Mouse (Mus musculus) heart, embryonic 14.5 days (tissue): ENCODE results near the gene Nprl3. TPM values are rescaled to one million over a fixed set of nuclear protein-coding genes. Genes with fewer than 3 reads are reported as not detected.
A peak's percentile ranks its signal among the peaks of the same experiment; 100 is the strongest.
"Not testable (repeated sequence)": the region's sequence is repeated elsewhere in the genome, so short reads cannot be mapped to it uniquely, and the experiment has no call there.

Experiments used
- ATAC-seq: fragments of 200-750 bp; cut with Nextera tagmentation; 2 replicates; pipeline ENCODE4 v1.8.0; 2017; ENCODE audit warnings: low read depth, moderate TSS enrichment; ENCODE audit not compliant: insufficient number of reproducible peaks, insufficient read depth, low FRiP score
- H3K27ac ChIP-seq, 2 experiments: fragments of 200-500 bp in 1 of 2; fragments of 300-500 bp in 1 of 2; sonication (generic) in 1 of 2; replicated peaks in 1 of 2; 2 replicates each; pipeline ENCODE4 v1.5.1; 2012 to 2014; ENCODE audit warnings: low read depth in 2 of 2, low read length in 2 of 2, control low read depth in 1 of 2, mild to moderate bottlenecking in 1 of 2, mixed read lengths in 1 of 2; ENCODE audit not compliant: control insufficient read depth in 1 of 2, insufficient read depth in 1 of 2
- H3K27me3 ChIP-seq: fragments of 300-500 bp; sonication (generic); 2 replicates; pipeline ENCODE4 v1.6.1; 2014; ENCODE audit warnings: mild to moderate bottlenecking, low read length, control low read depth; ENCODE audit not compliant: control insufficient read depth, insufficient read depth
- H3K36me3 ChIP-seq: fragments of 300-500 bp; sonication (generic); 2 replicates; pipeline ENCODE4 v1.6.1; 2014; ENCODE audit warnings: mild to moderate bottlenecking, control low read depth, low read length, mixed read lengths; ENCODE audit not compliant: control insufficient read depth, insufficient read depth
- H3K4me1 ChIP-seq, 2 experiments: fragments of 200-500 bp in 1 of 2; fragments of 300-500 bp in 1 of 2; sonication (generic) in 1 of 2; 2 replicates each; pipeline ENCODE4 v1.6.1; 2012 to 2014; ENCODE audit warnings: low read length in 2 of 2, control low read depth in 1 of 2, mixed read lengths in 1 of 2; ENCODE audit not compliant: control insufficient read depth in 2 of 2, insufficient read depth in 2 of 2
- H3K4me2 ChIP-seq: fragments of 300-500 bp; sonication (generic); 2 replicates; pipeline ENCODE4 v1.6.1; 2014; ENCODE audit warnings: mild to moderate bottlenecking, low read length
- H3K4me3 ChIP-seq, 2 experiments: fragments of 200-500 bp in 1 of 2; fragments of 300-500 bp in 1 of 2; sonication (generic) in 1 of 2; 2 replicates each; pipeline ENCODE4 v1.5.1; 2012 to 2014; ENCODE audit warnings: low read length in 2 of 2, mild to moderate bottlenecking in 2 of 2, control low read depth in 1 of 2, low read depth in 1 of 2, moderate library complexity in 1 of 2; ENCODE audit not compliant: control insufficient read depth in 1 of 2, insufficient read depth in 1 of 2
- H3K9ac ChIP-seq: fragments of 300-500 bp; sonication (generic); 2 replicates; pipeline ENCODE4 v1.6.1; 2014; ENCODE audit warnings: mild to moderate bottlenecking, low read length
- H3K9me3 ChIP-seq: fragments of 300-500 bp; sonication (generic); 2 replicates; pipeline ENCODE4 v1.6.1; 2016; ENCODE audit warnings: low read length, control low read depth; ENCODE audit not compliant: control insufficient read depth
- WGBS: fragments of 180-500 bp; shearing (Covaris S2); extraction: QIAGEN DNeasy Blood & Tissue Kit; methylation state at CpG from one replicate; pipeline ENCODE4 v1.1.7; 2014; 5-methylcytosine and 5-hydroxymethylcytosine counted together
- polyA plus RNA-seq: library from polyadenylated mRNA; unstranded; fragments of >200 nt; fragmentation: Nextera tagmentation; extraction: Ambion mirVana; gene quantifications from 2 replicates; pipeline ENCODE4 v1.2.1, GENCODE M21; 2014

Nprl3 gene
- polyA plus RNA-seq, 1 experiment from 2014 or later, result 33.2 TPM

DNA sequence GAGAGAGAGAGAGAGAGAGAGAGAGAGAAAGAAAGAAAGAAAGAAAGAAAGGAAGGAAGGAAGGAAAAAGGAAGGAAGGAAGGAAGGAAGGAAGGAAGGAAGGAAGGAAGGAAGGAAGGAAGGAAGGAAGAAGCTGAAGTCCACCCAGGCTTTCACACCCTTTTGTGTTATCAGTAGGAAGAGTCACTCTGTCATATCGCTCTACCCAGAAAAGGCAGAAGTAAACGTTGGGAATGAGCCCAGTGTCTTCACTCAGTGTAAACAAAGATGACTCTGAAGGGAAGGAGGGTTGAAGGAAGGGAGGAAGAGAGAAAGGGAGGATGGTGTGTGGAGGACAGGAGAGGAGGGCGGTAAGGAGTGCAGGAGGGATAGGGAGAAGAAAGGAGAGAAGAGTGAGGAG, 26.0 kb upstream of the Nprl3 start:
- WGBS, result 54% methylated on average over 3 of the region's 3 CpGs
- H3K9ac ChIP-seq, H3K4me2 ChIP-seq, H3K27ac ChIP-seq, H3K9me3 ChIP-seq, H3K36me3 ChIP-seq, H3K4me3 ChIP-seq, ATAC-seq, H3K4me1 ChIP-seq: not testable (repeated sequence)
- peaks cover 16% of the 10 kb centered on the region; the same call in 1 of the 2 replicates for H3K27me3 ChIP-seq

DNA sequence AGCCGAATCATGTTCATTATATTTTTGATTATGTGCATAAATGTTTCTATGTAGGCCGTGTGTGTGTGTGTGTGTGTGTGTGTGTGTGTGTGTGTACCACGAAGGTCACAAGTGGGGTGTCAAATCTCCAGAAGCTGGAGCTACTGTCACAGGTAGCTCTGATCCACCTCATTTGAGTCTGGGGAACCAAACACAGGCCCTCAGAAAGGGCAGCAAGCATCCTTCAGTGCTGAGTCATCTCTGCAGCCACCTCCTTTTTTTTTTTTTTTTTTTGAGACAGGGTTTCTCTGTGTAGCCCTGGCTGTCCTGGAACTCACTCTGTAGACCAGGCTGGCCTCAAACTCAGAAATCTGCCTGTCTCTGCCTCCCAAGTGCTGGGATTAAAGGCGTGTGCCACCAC, 25.3 kb upstream of the Nprl3 start:
- H3K4me1 ChIP-seq, H3K9me3 ChIP-seq, H3K4me3 ChIP-seq, H3K4me2 ChIP-seq, H3K27ac ChIP-seq, H3K9ac ChIP-seq, H3K36me3 ChIP-seq, ATAC-seq: not testable (repeated sequence)
- 82% methylated on average over 4 of the region's 4 CpGs for WGBS
- peaks cover 12% of the 10 kb centered on the region for H3K27me3 ChIP-seq

DNA sequence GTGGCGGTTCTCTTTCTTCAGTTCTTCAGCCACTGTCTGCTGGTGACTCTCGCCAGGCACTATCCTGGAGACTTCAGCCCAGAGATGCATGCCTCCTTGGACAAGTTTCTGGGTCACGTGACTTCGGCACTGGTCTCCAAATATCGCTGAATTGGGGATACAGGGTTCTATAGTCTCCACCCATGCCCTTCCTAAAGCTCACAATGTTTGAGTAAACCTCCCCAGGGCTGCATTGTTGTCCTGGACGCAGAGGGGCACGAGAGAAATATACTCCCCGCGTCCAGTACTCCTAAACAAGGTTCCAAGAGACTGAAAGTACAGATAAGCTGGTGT, 20.0 kb upstream of the Nprl3 start:
- Histone ChIP-seq H3K4me2 (no peak overlapping the region), H3K27ac (no peak overlapping the region), H3K4me3 (no peak overlapping the region), H3K36me3 (no peaks in the 10 kb centered on the region), H3K4me1 (no peaks in the 10 kb centered on the region), H3K27me3 (peaks cover 18% of the 10 kb centered on the region), H3K9ac (no peak overlapping the region), H3K9me3 (no peaks in the 10 kb centered on the region)
- ATAC-seq, result no peak
- 60% methylated on average over 9 of the region's 9 CpGs for WGBS

DNA sequence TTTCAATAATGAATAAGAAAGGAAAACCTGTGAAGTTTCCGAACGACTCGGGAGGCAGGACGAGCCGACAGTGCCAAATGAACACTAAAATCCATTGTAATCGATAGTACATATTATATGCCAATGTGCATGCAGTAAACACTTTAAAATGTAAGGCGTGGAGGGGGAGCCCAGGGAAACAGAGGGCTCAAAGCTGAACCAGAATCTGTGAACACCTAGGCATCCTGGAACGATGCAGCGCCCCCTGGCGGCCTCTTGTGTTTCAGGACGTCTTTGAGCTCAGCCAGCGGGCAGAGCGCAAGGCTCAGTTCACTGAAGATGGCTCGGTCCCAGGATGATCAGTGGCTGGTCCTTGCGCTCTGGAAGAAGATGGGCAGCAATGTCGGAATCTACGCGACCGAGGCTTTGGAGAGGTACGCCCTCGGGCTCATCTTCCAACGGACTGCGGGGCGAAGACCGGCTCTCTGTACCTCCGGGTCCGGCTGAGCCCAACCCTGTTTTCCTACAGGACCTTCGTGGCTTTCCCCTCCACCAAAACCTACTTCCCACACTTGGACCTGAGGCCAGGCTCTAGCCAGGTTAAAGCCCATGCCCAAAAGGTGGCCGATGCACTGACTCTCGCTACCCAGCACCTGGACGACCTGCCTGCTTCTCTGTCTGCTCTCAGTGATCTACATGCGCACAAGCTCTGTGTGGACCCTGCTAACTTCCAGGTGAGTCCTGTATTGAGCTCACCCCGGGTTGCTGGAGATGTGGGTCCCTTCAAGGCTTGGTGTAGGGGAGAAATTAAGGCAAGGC, 19.4 kb upstream of the Nprl3 start, which contains the start of gene Hbq1b:
Gene Hbq1b (plus strand): TSS at position 271 of the 798 bp plus-strand sequence.
- not testable (repeated sequence) for H3K36me3 ChIP-seq, ATAC-seq, H3K9ac ChIP-seq, H3K9me3 ChIP-seq, H3K27ac ChIP-seq, H3K4me1 ChIP-seq
- Histone ChIP-seq H3K4me2 (peak within 1 kb of the TSS; percentile 50), H3K27me3 (peaks cover 18% of the 10 kb centered on the region), H3K4me3 (peak within 1 kb of the TSS in 1 of 2 experiments; percentile 25; a peak in 3 of 4 replicates)
- WGBS, result 19% methylated on average over 30 of the region's 33 CpGs

DNA sequence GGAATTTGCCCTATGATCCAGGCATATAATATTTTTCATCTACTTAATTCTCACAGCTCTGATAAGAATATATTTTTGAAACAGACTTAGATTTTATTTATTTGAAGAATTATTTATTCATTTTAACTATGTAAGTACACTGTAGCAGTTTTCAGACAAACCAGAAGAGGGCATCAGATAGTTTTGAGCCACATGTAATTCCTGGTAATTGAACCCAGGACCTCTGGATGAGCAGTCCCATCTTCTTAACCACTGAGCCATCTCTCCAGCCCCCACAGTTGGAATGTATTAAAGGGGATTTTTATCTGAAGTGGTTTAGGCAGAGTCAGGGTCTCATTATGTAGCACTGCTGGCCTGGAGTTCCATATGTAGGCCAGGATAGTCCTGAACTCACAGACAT, 18.4 kb upstream of the Nprl3 start:
- ATAC-seq, H3K9ac ChIP-seq, H3K4me2 ChIP-seq, H3K36me3 ChIP-seq, H3K4me3 ChIP-seq, H3K9me3 ChIP-seq, H3K4me1 ChIP-seq, H3K27ac ChIP-seq: not testable (repeated sequence)
- peaks cover 26% of the 10 kb centered on the region for H3K27me3 ChIP-seq

DNA sequence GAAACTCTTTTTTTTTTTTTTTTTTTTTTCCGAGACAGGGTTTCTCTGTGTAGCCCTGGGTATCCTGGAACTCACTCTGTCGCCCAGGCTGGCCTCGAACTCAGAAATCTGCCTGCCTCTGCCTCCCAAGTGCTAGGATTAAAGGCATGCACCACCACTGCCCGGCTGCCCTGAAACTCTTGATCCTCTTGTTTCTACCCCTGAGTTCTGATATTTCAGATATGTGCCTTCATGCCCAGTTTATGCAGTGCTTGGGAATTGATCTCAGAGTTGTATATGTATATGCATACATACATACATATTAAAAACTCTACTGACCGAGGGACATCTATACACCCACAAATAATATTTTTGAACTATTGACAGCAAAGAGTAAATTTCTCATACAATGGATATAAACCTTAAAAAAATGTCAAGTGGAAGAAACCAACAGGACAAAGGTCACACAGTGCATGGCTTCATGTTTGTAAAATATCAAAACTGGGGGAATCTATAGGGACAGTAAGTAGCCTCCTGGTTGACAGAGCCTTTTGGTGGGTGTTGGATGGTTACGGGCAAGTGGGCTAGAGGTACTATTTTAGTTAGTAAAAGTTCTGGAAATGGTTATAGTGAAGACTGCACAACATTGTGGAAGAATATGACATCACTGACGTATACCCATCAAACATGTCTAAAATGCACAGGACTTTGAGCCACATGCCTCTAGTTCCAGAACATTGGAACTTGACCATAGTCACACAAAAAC, 17.7 kb upstream of the Nprl3 start:
- Histone ChIP-seq H3K9me3 (no peaks in the 10 kb centered on the region), H3K4me3 (no peak overlapping the region), H3K4me1 (no peaks in the 10 kb centered on the region), H3K36me3 (no peaks in the 10 kb centered on the region), H3K4me2 (no peak overlapping the region), H3K27ac (no peak overlapping the region), H3K27me3 (peaks cover 33% of the 10 kb centered on the region), H3K9ac (no peak overlapping the region)
- ATAC-seq, result no peak
- WGBS, result 64% methylated on average over 7 of the region's 7 CpGs

DNA sequence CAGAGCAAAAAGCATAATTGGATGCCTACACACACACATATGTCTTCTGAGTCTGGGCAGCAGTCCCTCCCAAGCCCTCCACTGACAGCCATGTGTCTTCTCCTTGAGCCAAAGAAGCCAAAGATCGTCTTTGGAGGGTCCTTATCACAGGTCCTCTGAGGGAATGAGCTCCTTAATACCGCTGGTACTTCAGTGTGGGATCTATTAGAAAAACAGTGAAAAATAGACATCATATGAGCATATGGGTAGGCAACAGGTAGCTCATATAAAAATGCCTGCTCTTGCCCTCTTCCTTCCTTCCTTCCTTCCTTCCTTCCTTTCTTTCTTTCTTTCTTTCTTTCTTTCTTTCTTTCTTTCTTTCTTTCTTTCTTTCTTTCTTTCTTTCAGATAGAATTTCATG, 17.1 kb upstream of the Nprl3 start:
- not testable (repeated sequence) for H3K9ac ChIP-seq, H3K36me3 ChIP-seq, H3K4me1 ChIP-seq, H3K9me3 ChIP-seq, H3K4me2 ChIP-seq, ATAC-seq, H3K27ac ChIP-seq, H3K4me3 ChIP-seq
- 20% methylated on average over 2 of the region's 2 CpGs for WGBS
- H3K27me3 ChIP-seq, result peaks cover 37% of the 10 kb centered on the region
